Mouse (Mus musculus) MEL (cell line): ENCODE measurements around the gene Ppp1cc.

Experiments
- CTCF ChIP-seq, 3 experiments: IDR thresholded peaks in 2 of 3; conservative IDR thresholded peaks in 1 of 3; 2 replicates each; pipeline ENCODE4 v1.5.1; 2011 to 2012; ENCODE audit warnings: low read length in 3 of 3, low read depth in 2 of 3, mild to moderate bottlenecking in 2 of 3, improper control_type of control experiment in 1 of 3, inconsistent platforms in 1 of 3, mixed read lengths in 1 of 3, moderate library complexity in 1 of 3; ENCODE audit not compliant: control insufficient read depth in 1 of 3, insufficient read depth in 1 of 3, poor library complexity in 1 of 3, severe bottlenecking in 1 of 3
- EP300 ChIP-seq, 2 experiments: IDR thresholded peaks; 2 replicates each; pipeline ENCODE4 v1.6.1; 2011; ENCODE audit warnings: improper control_type of control experiment in 2 of 2, low read length in 2 of 2, low read depth in 1 of 2, mild to moderate bottlenecking in 1 of 2
- MAFK ChIP-seq: IDR thresholded peaks from 2 replicates; pipeline ENCODE4 v1.6.1; 2011; ENCODE audit warnings: low read depth, mild to moderate bottlenecking, low read length, improper control_type of control experiment, borderline replicate concordance
- MAZ ChIP-seq: IDR thresholded peaks from 2 replicates; pipeline ENCODE4 v1.6.1; 2012; ENCODE audit warnings: low read depth, mild to moderate bottlenecking, inconsistent platforms, low read length, improper control_type of control experiment
- MXI1 ChIP-seq: IDR thresholded peaks from 2 replicates; pipeline ENCODE4 v1.6.1; 2011; ENCODE audit warnings: mild to moderate bottlenecking, low read depth, low read length, improper control_type of control experiment
- NELFE ChIP-seq: IDR thresholded peaks from 2 replicates; pipeline ENCODE4 v1.6.1; 2011; ENCODE audit warnings: low read depth, low read length, improper control_type of control experiment
- NRF1 ChIP-seq: IDR thresholded peaks from 2 replicates; pipeline ENCODE4 v1.6.1; 2014; ENCODE audit warnings: low read depth, mild to moderate bottlenecking, inconsistent platforms, low read length, improper control_type of control experiment, moderate library complexity; ENCODE audit not compliant: poor library complexity, insufficient read depth, severe bottlenecking
- POLR2A ChIP-seq, 2 experiments: IDR thresholded peaks; 2 replicates each; pipeline ENCODE4 v1.6.1; 2011 to 2012; ENCODE audit warnings: low read length in 2 of 2, mild to moderate bottlenecking in 2 of 2, control low read depth in 1 of 2, improper control_type of control experiment in 1 of 2, low read depth in 1 of 2, moderate library complexity in 1 of 2; ENCODE audit not compliant: control insufficient read depth in 1 of 2, insufficient read depth in 1 of 2, poor library complexity in 1 of 2

DNA sequence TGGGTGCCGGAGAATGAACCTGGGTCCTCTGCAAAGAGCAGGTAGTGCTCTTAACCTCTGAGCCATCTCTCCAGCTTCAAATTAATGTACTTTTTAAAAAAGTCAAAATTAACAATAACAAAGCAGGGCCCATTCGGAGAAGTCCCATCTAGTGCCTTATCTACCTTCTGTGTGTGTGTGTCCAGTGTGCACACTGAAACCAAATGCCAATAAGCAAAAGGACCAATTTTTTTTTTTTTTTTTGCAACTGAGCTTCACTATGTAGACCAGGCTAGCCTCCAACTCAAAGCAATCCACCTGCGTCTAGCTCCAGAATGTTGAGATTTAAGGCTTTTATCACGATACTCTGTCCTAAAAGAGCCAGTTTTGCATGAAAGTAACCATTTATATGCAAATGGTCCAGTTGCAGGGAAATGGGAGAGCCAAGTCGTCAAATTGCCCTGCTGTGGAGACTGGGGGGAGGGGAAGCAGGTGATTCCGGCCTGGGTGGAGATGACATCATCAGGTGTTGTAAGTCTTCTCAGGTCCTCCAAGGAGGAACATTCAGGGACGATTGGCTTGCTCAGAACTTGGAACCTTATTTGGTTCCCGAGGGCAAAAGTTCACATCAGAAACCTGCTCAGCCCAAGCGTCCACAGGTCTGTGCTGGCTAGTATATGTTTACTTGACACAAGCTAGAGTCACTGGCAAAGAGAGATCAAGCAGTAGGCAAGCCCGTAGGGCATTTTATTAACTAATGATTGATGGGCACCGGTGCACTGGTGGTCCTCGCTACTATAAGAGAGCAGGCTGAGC is 33.4 kb downstream of the Ppp1cc start:
- TF ChIP-seq POLR2A (IDR thresholded peaks at IDR 0.05; ENCODE audit: control insufficient read depth in 1 of 2, insufficient read depth in 1 of 2, low read depth in 1 of 2, low read length in 2 of 2, poor library complexity in 1 of 2) (no peak), MXI1 (no peak), CTCF (IDR thresholded peaks at IDR 0.05 in 2 of 3, conservative IDR thresholded peaks at IDR 0.05 in 1 of 3; ENCODE audit: control insufficient read depth in 1 of 3, insufficient read depth in 1 of 3, low read depth in 2 of 3, low read length in 3 of 3, poor library complexity in 1 of 3, severe bottlenecking in 1 of 3) (no peak), MAZ (no peak), NRF1 (no peak), NELFE (no peak), MAFK (no peak), EP300 (IDR thresholded peaks at IDR 0.05; ENCODE audit: low read depth in 1 of 2, low read length in 2 of 2) (no peak)
